Mouse (Mus musculus) forebrain, embryonic 14.5 days (tissue): ENCODE measurements at regions not wholly inside any gene's neighbourhood (a gene's known extent, or its start where the extent isn't known, plus 50 kb on each side); places are given as distances from the start of the nearest gene placed in this dataset. TPM values are rescaled to one million over a fixed set of nuclear protein-coding genes. Genes with fewer than 3 reads are reported as not detected.
A peak's percentile ranks its signal among the peaks of the same experiment; 100 is the strongest.

ENCODE experiments used
- ATAC-seq: fragments of 200-750 bp; cut with Nextera tagmentation; 2 replicates; pipeline ENCODE4 v1.8.0; 2017; ENCODE audit warnings: mild to moderate bottlenecking, moderate library complexity
- DNase-seq: peaks from one replicate; pipeline ENCODE4 v3.0.0-alpha.2; 2015; ENCODE audit warnings: low spot score
- H3K27ac ChIP-seq: fragments of 300-500 bp; sonication (generic); 2 replicates; pipeline ENCODE4 v1.5.1; 2014; ENCODE audit warnings: low read depth, mild to moderate bottlenecking, control low read depth, low read length, moderate library complexity
- H3K27me3 ChIP-seq: fragments of 300-500 bp; sonication (generic); replicated peaks from 2 replicates; pipeline ENCODE4 v1.6.1; 2014; ENCODE audit warnings: low read length, control low read depth, mixed read lengths; ENCODE audit not compliant: control insufficient read depth, insufficient read depth
- H3K36me3 ChIP-seq: fragments of 300-500 bp; sonication (generic); 2 replicates; pipeline ENCODE4 v1.6.1; 2014; ENCODE audit warnings: low read length, control low read depth; ENCODE audit not compliant: control insufficient read depth, insufficient read depth
- H3K4me1 ChIP-seq: fragments of 300-500 bp; sonication (generic); 2 replicates; pipeline ENCODE4 v1.6.1; 2014; ENCODE audit warnings: antibody characterized with exemption, low read length, control low read depth; ENCODE audit not compliant: control insufficient read depth, insufficient read depth
- H3K4me2 ChIP-seq: fragments of 300-500 bp; sonication (generic); 2 replicates; pipeline ENCODE4 v1.6.1; 2014; ENCODE audit warnings: mild to moderate bottlenecking, control low read depth, low read length
- H3K4me3 ChIP-seq: fragments of 300-500 bp; sonication (generic); 2 replicates; pipeline ENCODE4 v1.5.1; 2014; ENCODE audit warnings: low read depth, low read length, control low read depth
- H3K9ac ChIP-seq: fragments of 300-500 bp; sonication (generic); 2 replicates; pipeline ENCODE4 v1.6.1; 2014; ENCODE audit warnings: mild to moderate bottlenecking, low read length, control low read depth, moderate library complexity
- H3K9me3 ChIP-seq: fragments of 300-500 bp; sonication (generic); replicated peaks from 2 replicates; pipeline ENCODE4 v1.6.1; 2016; ENCODE audit warnings: low read length, control low read depth, mixed read lengths; ENCODE audit not compliant: control insufficient read depth
- WGBS: fragments of 180-500 bp; shearing (Covaris S2); extraction: QIAGEN DNeasy Blood & Tissue Kit; methylation state at CpG from one replicate; pipeline ENCODE4 v1.1.7; 2014; 5-methylcytosine and 5-hydroxymethylcytosine counted together
- microRNA-seq: library from miRNA; unstranded; fragments of <30 nt; microRNA quantifications from one replicate; pipeline ENCODE4, GENCODE M21; 2016

DNA sequence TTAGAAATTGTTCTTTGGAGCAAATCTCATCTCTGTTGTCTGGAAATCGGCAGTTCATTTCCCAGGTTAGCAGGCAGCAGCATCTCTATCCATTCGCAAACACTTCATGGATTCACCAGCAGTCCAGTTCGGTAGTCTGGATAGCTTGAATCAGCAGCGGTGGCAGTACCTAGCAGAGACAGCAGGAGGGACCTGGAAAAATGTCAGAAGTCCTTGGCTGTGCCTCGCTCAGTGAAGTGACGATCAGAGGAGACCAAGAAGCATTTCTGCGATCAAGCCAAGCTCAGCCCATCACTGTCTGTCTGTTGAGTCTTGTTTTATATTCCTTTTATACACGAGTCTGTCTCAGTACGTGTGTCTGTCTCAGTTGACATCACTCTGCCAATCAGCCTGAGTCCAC, 55.8 kb upstream of the Lemd2 start:
- no peak overlapping the region for H3K4me2 ChIP-seq
- ATAC-seq: no peak
- H3K4me1 ChIP-seq: no peaks in the 10 kb centered on the region
- H3K27me3 ChIP-seq: no peaks in the 10 kb centered on the region
- H3K4me3 ChIP-seq: no peak overlapping the region
- WGBS: 92% methylated on average over 9 of the region's 9 CpGs
- no peak for DNase-seq
- H3K27ac ChIP-seq: no peak overlapping the region
- no peaks in the 10 kb centered on the region for H3K36me3 ChIP-seq
- no peak overlapping the region for H3K9ac ChIP-seq
- no peaks in the 10 kb centered on the region for H3K9me3 ChIP-seq

DNA sequence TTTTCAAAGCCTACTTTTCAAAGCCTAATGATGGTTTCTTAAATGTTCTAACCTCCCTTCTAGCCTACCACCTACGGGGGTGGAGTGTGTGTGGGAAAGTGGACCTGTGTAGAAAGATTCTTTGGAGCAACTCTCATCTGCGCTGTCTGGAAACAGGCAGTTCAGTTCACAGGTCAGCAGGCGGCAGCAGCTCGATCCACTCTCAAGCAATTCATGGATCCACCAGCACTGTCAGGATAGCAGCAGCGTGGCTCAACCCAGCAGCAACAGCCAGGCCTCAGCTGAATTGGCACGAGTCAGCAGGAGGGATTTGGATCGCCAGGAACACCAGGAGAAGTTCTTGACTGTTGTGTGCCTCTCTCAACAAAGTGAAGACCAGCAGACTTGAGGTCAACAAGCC, 53.1 kb upstream of the Lemd2 start:
- DNase-seq: peak; percentile 51
- ATAC-seq: no peak
- no peak overlapping the region for H3K4me2 ChIP-seq
- no peaks in the 10 kb centered on the region for H3K36me3 ChIP-seq
- H3K4me3 ChIP-seq: no peak overlapping the region
- H3K4me1 ChIP-seq: no peaks in the 10 kb centered on the region
- H3K27me3 ChIP-seq: no peaks in the 10 kb centered on the region
- WGBS: 33% methylated on average over 7 of the region's 7 CpGs
- no peak overlapping the region for H3K27ac ChIP-seq
- no peak overlapping the region for H3K9ac ChIP-seq
- no peaks in the 10 kb centered on the region for H3K9me3 ChIP-seq

DNA sequence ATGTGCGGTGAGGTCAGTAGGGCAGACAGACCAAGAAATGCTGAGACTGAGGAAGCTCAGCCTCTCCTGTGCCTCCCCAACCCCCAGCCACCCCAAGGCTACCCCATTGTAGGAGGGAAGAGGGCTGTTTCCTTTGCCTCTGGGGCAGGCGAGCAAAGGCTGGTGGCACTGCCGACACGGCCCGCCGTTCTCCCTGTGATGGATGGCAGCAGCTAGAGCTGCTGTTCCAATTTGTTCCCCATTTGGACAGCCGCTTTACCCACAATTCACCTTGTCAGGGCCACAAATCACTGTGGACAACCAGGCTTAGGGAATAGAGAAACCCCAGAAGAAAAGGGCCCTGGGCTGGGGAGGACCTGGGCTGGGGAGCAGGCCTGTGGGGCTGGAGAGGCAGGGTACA, 51.5 kb upstream of the Lemd2 start:
- no peak for ATAC-seq
- H3K9ac ChIP-seq: no peak overlapping the region
- WGBS: 84% methylated on average over 7 of the region's 7 CpGs

More for the DNA sequence above, 51.5 kb upstream of the Lemd2 start:
- H3K36me3 ChIP-seq: no peaks in the 10 kb centered on the region
- H3K4me1 ChIP-seq: no peaks in the 10 kb centered on the region
- no peak for DNase-seq
- no peaks in the 10 kb centered on the region for H3K27me3 ChIP-seq
- H3K4me2 ChIP-seq: no peak overlapping the region
- no peaks in the 10 kb centered on the region for H3K9me3 ChIP-seq
- H3K4me3 ChIP-seq: no peak overlapping the region
- no peak overlapping the region for H3K27ac ChIP-seq

Small RNA genes lying in the stretch of these regions (microRNA-seq; reads per million reads assigned to microRNA genes)
- gene Mir7214 (not detected), gene Mir7216 (not detected), gene Mir7217 (not detected), gene Mir7218 (not detected)
